7 mouse cellular contexts compared by ENCODE assay signal in the genomic region with DNA sequence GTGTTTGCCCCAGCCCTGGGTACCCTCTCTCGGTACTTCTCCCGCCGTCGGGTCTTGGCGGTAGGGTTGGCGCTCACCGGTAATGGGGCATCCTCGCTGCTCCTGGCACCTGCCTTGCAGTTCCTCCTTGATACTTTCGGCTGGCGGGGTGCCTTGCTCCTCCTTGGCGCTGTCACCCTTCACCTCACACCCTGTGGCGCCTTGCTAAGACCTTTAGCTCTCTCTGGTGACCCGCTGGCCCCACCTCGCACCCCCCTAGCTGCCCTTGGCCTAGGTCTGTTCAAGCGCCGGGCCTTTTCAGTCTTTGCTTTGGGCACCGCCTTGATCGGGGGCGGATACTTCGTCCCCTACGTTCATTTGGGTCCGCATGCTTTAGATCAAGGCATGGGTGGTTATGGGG. TPM values are rescaled to one million over a fixed set of nuclear protein-coding genes. Genes with fewer than 3 reads are reported as not detected.
DNase-seq lines count a peak whose midpoint lies in the region; ATAC-seq lines count a peak whose summit lies in the region.

No protein-coding gene starts in this region.

- H3K9ac ChIP-seq in midbrain, embryonic 14.5 days (replicated peaks; ENCODE audit: low read length) = no peak overlapping the region
- H3K9ac ChIP-seq in embryonic facial prominence, embryonic 13.5 days = no peak overlapping the region
- H3K9ac ChIP-seq in kidney, embryonic 16.5 days (replicated peaks; ENCODE audit: low read length) = no peak overlapping the region
- no peak overlapping the region for H3K9ac ChIP-seq in neural tube, embryonic 15.5 days (replicated peaks)

- H3K4me2 ChIP-seq in midbrain, embryonic 14.5 days (ENCODE audit: low read length) = no peak overlapping the region
- peak overlapping the region; percentile 76 for H3K4me2 ChIP-seq in embryonic facial prominence, embryonic 13.5 days
- H3K4me2 ChIP-seq in kidney, embryonic 16.5 days (replicated peaks; ENCODE audit: low read depth, low read length) = peak overlapping the region; percentile 63
- peak overlapping the region; percentile 84 for H3K4me2 ChIP-seq in neural tube, embryonic 15.5 days

- ATAC-seq in midbrain, embryonic 14.5 days (ENCODE audit: low FRiP score, low TSS enrichment) = no peak
- ATAC-seq in embryonic facial prominence, embryonic 13.5 days (ENCODE audit: insufficient number of reproducible peaks, insufficient read depth, low FRiP score, low TSS enrichment, low read depth) = no peak
- ATAC-seq in kidney, embryonic 16.5 days (ENCODE audit: low FRiP score, low TSS enrichment) = no peak; the same call in 1 of the 2 replicates
- no peak for ATAC-seq in neural tube, embryonic 15.5 days (ENCODE audit: low FRiP score)

- peak overlapping the region; percentile 56; the same call in 1 of the 2 replicates for H3K4me3 ChIP-seq in midbrain, embryonic 10.5 days
- no peak overlapping the region for H3K4me3 ChIP-seq in midbrain, embryonic 14.5 days (replicated peaks; ENCODE audit: low read depth, low read length)
- peak overlapping the region; percentile 42 for H3K4me3 ChIP-seq in embryonic facial prominence, embryonic 13.5 days
- 0 out of 2 replicates have a peak overlapping the region, but pooled peaks have one; percentile 36 for H3K4me3 ChIP-seq in kidney, embryonic 16.5 days (ENCODE audit: low read length)
- H3K4me3 ChIP-seq in neural tube, embryonic 15.5 days (replicated peaks) = peak overlapping the region; percentile 35

- H3K27ac ChIP-seq in midbrain, embryonic 10.5 days (replicated peaks) = no peak overlapping the region
- H3K27ac ChIP-seq in midbrain, embryonic 14.5 days (replicated peaks; ENCODE audit: low read depth, low read length) = no peak overlapping the region
- H3K27ac ChIP-seq in embryonic facial prominence, embryonic 13.5 days = no peak overlapping the region
- no peak overlapping the region for H3K27ac ChIP-seq in kidney, embryonic 16.5 days (ENCODE audit: low read length)
- H3K27ac ChIP-seq in neural tube, embryonic 15.5 days (replicated peaks) = no peak overlapping the region

- H3K36me3 ChIP-seq in midbrain, embryonic 10.5 days = peaks cover 17% of the 10 kb centered on the region
- peaks cover 15% of the 10 kb centered on the region; the same call in 1 of the 2 replicates for H3K36me3 ChIP-seq in midbrain, embryonic 14.5 days (ENCODE audit: control insufficient read depth, insufficient read depth, low read length)
- peaks cover 10% of the 10 kb centered on the region for H3K36me3 ChIP-seq in embryonic facial prominence, embryonic 13.5 days
- H3K36me3 ChIP-seq in kidney, embryonic 16.5 days (ENCODE audit: insufficient read depth, low read length) = no peaks in the 10 kb centered on the region
- peaks cover 20% of the 10 kb centered on the region for H3K36me3 ChIP-seq in neural tube, embryonic 15.5 days

- H3K27me3 ChIP-seq in midbrain, embryonic 10.5 days (ENCODE audit: low read depth, poor library complexity, severe bottlenecking) = peaks cover 66% of the 10 kb centered on the region
- peaks cover 49% of the 10 kb centered on the region for H3K27me3 ChIP-seq in midbrain, embryonic 14.5 days (ENCODE audit: control insufficient read depth, insufficient read depth, low read length)
- peaks cover 67% of the 10 kb centered on the region for H3K27me3 ChIP-seq in embryonic facial prominence, embryonic 13.5 days
- peaks cover 41% of the 10 kb centered on the region for H3K27me3 ChIP-seq in kidney, embryonic 16.5 days (ENCODE audit: insufficient read depth, low read length)
- peaks cover 51% of the 10 kb centered on the region for H3K27me3 ChIP-seq in neural tube, embryonic 15.5 days (replicated peaks)

- 9% methylated on average over 22 of the region's 22 CpGs for WGBS in midbrain, embryonic 10.5 days
- WGBS in midbrain, embryonic 14.5 days = 10% methylated on average over 22 of the region's 22 CpGs
- 11% methylated on average over 22 of the region's 22 CpGs for WGBS in embryonic facial prominence, embryonic 13.5 days
- 17% methylated on average over 22 of the region's 22 CpGs for WGBS in kidney, embryonic 16.5 days
- WGBS in neural tube, embryonic 15.5 days = 11% methylated on average over 22 of the region's 22 CpGs

- H3K4me1 ChIP-seq in midbrain, embryonic 10.5 days = peaks cover 45% of the 10 kb centered on the region
- peaks cover 38% of the 10 kb centered on the region for H3K4me1 ChIP-seq in midbrain, embryonic 14.5 days (ENCODE audit: control insufficient read depth, insufficient read depth, low read length)
- peaks cover 38% of the 10 kb centered on the region for H3K4me1 ChIP-seq in embryonic facial prominence, embryonic 13.5 days
- peaks cover 31% of the 10 kb centered on the region for H3K4me1 ChIP-seq in kidney, embryonic 16.5 days (ENCODE audit: insufficient read depth, low read length)
- peaks cover 53% of the 10 kb centered on the region for H3K4me1 ChIP-seq in neural tube, embryonic 15.5 days

- DNase-seq in midbrain, embryonic 10.5 days (ENCODE audit: low spot score) = no peak
- no peak for DNase-seq in midbrain, embryonic 14.5 days
- no peak for DNase-seq in adipocyte (ENCODE audit: low spot score)
- no peak for DNase-seq in MN1 (ENCODE audit: low spot score)

- no peaks in the 10 kb centered on the region for H3K9me3 ChIP-seq in midbrain, embryonic 10.5 days (replicated peaks)
- H3K9me3 ChIP-seq in midbrain, embryonic 14.5 days (ENCODE audit: control insufficient read depth, low read length) = no peaks in the 10 kb centered on the region
- H3K9me3 ChIP-seq in embryonic facial prominence, embryonic 13.5 days = no peaks in the 10 kb centered on the region
- no peaks in the 10 kb centered on the region for H3K9me3 ChIP-seq in kidney, embryonic 16.5 days (ENCODE audit: low read length)
- H3K9me3 ChIP-seq in neural tube, embryonic 15.5 days (replicated peaks) = no peaks in the 10 kb centered on the region

RNA-seq across cellular contexts. Expression of gene Slc16a11, which starts 2.7 kb away (rescaled TPM):
- polyA plus RNA-seq in midbrain, embryonic 10.5 days (2016; fragmentation: Nextera tagmentation; extraction: Ambion mirVana) = 1.2 and 1.3 TPM in 2 replicates
- 1.5 and 3.2 TPM in 2 replicates for polyA plus RNA-seq in midbrain, embryonic 14.5 days (2014; fragmentation: Nextera tagmentation; extraction: Ambion mirVana)
- polyA plus RNA-seq in embryonic facial prominence, embryonic 13.5 days (2015; fragmentation: Nextera tagmentation; extraction: Ambion mirVana) = 1.9 and 3.5 TPM in 2 replicates
- polyA plus RNA-seq in kidney, embryonic 16.5 days (2015; fragmentation: Nextera tagmentation; extraction: Ambion mirVana) = 5.2 and 5.5 TPM in 2 replicates
- 6.3 and 7.3 TPM in 2 replicates for polyA plus RNA-seq in neural tube, embryonic 15.5 days (2015; fragmentation: Nextera tagmentation; extraction: Ambion mirVana)

RNA-seq across cellular contexts. Expression of gene Slc16a13, which starts 5.6 kb away (rescaled TPM):
- polyA plus RNA-seq in midbrain, embryonic 10.5 days (2016; fragmentation: Nextera tagmentation; extraction: Ambion mirVana) = 16.0 and 18.9 TPM in 2 replicates
- 10.0 and 10.7 TPM in 2 replicates for polyA plus RNA-seq in midbrain, embryonic 14.5 days (2014; fragmentation: Nextera tagmentation; extraction: Ambion mirVana)
- polyA plus RNA-seq in embryonic facial prominence, embryonic 13.5 days (2015; fragmentation: Nextera tagmentation; extraction: Ambion mirVana) = 9.8 and 13.0 TPM in 2 replicates
- polyA plus RNA-seq in kidney, embryonic 16.5 days (2015; fragmentation: Nextera tagmentation; extraction: Ambion mirVana) = 18.6 and 19.3 TPM in 2 replicates
- polyA plus RNA-seq in neural tube, embryonic 15.5 days (2015; fragmentation: Nextera tagmentation; extraction: Ambion mirVana) = 12.4 and 14.3 TPM in 2 replicates

RNA-seq across cellular contexts. Expression of gene Bcl6b, which starts 14.3 kb away (rescaled TPM):
- polyA plus RNA-seq in midbrain, embryonic 10.5 days (2016; fragmentation: Nextera tagmentation; extraction: Ambion mirVana) = 4.8 and 5.0 TPM in 2 replicates
- 2.5 and 4.4 TPM in 2 replicates for polyA plus RNA-seq in midbrain, embryonic 14.5 days (2014; fragmentation: Nextera tagmentation; extraction: Ambion mirVana)
- 11.1 and 11.3 TPM in 2 replicates for polyA plus RNA-seq in embryonic facial prominence, embryonic 13.5 days (2015; fragmentation: Nextera tagmentation; extraction: Ambion mirVana)
- polyA plus RNA-seq in kidney, embryonic 16.5 days (2015; fragmentation: Nextera tagmentation; extraction: Ambion mirVana) = 27.4 and 31.3 TPM in 2 replicates
- 5.2 and 6.6 TPM in 2 replicates for polyA plus RNA-seq in neural tube, embryonic 15.5 days (2015; fragmentation: Nextera tagmentation; extraction: Ambion mirVana)

RNA-seq across cellular contexts. Expression of gene 0610010K14Rik, which starts 22.4 kb away (rescaled TPM):
- 241 and 244 TPM in 2 replicates for polyA plus RNA-seq in midbrain, embryonic 10.5 days (2016; fragmentation: Nextera tagmentation; extraction: Ambion mirVana)
- 171 and 205 TPM in 2 replicates for polyA plus RNA-seq in midbrain, embryonic 14.5 days (2014; fragmentation: Nextera tagmentation; extraction: Ambion mirVana)
- polyA plus RNA-seq in embryonic facial prominence, embryonic 13.5 days (2015; fragmentation: Nextera tagmentation; extraction: Ambion mirVana) = 188 and 200 TPM in 2 replicates
- polyA plus RNA-seq in kidney, embryonic 16.5 days (2015; fragmentation: Nextera tagmentation; extraction: Ambion mirVana) = 170 and 173 TPM in 2 replicates
- polyA plus RNA-seq in neural tube, embryonic 15.5 days (2015; fragmentation: Nextera tagmentation; extraction: Ambion mirVana) = 153 and 167 TPM in 2 replicates

RNA-seq across cellular contexts. Expression of gene Gm21988, which starts 24.3 kb away (rescaled TPM):
- 9.6 and 10.7 TPM in 2 replicates for polyA plus RNA-seq in midbrain, embryonic 10.5 days (2016; fragmentation: Nextera tagmentation; extraction: Ambion mirVana)
- polyA plus RNA-seq in midbrain, embryonic 14.5 days (2014; fragmentation: Nextera tagmentation; extraction: Ambion mirVana) = 13.4 and 16.3 TPM in 2 replicates
- polyA plus RNA-seq in embryonic facial prominence, embryonic 13.5 days (2015; fragmentation: Nextera tagmentation; extraction: Ambion mirVana) = 11.7 and 13.9 TPM in 2 replicates
- 10.5 and 11.5 TPM in 2 replicates for polyA plus RNA-seq in kidney, embryonic 16.5 days (2015; fragmentation: Nextera tagmentation; extraction: Ambion mirVana)
- polyA plus RNA-seq in neural tube, embryonic 15.5 days (2015; fragmentation: Nextera tagmentation; extraction: Ambion mirVana) = 13.1 and 16.0 TPM in 2 replicates
